Mouse (Mus musculus): ENCODE measurements around the gene Map3k6.
A peak's percentile ranks its signal among the peaks of the same experiment; 100 is the strongest.

Gene Map3k6

DNA sequence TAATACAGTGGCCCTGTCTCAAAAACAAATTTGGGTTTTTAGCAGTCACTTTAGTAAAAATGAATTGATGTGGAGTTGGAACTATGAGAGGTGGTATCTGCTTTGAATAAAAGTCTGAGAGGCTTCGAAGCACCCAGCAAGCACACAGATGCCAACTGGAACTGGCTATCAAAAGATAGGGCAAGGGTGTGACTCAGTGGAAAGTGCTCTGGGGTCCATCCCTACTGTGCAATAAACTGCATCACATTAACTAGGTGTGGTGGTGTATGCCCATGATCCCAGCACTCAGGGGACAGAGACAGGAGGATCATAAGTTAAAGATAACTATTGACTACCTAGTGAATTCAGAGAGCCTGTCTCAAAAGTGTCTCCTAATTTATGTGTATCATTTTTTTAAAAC lies 50.6 kb downstream of the Map3k6 start:
- no peak for DNase-seq

DNA sequence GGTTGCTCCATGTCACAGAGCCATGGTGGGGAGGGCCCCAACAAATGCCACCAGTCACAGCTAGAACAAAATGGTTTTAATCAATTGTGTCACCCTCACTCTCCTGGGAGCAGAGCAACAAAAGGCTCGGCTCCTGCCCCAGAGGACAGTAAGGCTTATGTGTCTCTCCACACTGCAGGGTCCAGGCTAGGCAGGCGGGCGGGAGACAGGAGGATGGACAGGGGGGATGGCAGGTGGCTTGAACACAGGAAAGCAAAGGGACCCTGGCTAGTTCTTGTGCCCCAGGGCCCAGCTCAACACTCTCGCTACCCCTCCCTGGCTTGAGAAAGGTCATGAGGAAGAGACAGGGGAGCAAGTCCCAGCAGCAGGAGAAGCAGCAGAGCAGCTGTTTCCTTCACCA lies 51.8 kb downstream of the Map3k6 start:
- DNase-seq: no peak

DNA sequence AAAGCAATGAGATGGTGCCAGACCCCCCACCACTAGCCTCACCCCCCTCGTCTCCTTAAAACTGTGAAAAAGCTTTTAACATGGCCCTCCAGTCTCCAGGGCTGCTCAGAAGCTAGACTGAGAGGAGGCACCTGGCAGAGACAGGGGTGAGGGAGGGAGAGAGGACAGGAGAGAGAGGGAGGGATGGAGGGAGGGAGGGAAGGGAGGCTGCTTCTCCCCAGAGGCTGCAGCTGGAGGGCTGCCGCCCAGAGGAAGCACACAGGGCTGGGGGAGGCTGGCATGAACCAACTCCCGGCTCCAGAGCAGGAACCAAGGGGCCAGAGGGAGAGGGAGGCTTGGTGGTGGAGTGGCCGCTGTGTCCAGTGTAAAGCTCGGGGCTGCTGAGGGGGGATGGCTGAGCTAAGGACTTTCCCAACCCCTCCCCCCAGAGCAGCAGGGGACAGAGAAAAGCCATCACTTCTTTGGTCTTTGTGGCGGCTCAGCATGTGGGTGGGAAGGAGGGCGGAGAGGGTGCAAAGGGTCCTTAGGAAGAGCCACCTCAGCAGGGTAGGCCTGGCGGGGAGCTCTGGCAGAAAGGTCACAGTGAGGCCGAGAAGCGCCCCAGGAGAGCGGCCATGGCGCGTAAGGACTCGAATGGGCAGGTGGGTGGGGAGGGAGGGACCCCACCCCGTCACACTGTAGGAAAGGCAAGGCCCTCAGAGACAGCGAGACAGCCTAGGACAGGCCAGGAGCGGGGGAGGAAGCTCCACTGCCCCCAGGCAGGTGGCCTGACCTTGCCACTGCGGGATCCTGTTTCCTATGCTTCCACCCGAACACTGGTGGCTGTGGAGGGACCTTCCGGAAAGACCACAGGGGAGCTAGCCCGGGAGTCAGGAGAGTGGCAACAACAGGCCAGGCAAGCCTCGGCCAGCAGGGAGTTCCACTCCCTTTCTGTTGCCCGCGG lies 52.6 kb downstream of the Map3k6 start:
- no peak for DNase-seq

DNA sequence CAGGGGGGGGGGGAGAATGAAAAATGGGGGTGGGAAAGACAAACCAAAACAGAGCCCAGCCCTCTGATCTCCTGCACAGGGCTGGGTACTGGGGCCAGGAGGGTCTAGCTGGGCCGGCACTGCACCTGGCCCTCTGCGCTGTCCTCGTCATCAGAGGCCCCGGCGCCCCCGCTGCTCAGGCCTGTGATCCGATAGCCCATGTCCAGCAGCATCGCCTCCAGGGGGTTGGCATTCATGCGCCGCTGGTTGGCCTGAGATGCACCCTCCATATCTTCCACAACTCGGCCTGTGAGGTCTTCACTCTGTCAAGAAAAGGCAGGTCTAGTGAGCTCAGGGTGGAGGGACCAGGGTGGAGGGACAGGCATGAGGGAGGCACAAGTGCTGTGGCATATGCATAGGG lies 53.5 kb downstream of the Map3k6 start:
- DNase-seq: no peak

DNA sequence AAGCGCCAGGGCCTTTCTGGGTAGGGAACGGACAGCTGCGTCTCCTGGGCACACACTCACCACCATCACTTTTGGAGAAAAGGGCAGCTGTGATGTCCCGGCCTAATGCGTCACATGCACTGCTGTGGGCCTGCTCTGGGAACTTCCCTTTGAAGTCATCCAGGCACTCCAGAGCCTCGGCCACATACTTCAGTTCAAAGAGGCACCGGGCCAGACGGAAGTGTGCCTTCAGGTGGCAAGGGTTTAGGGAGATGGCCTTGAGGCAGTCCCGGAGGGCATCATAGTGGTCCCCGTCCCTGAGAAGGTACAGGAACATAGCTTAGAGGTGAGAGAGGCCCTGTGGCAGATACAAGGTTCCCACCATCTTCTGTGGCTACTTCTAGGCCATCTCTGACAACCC lies 56.7 kb downstream of the Map3k6 start:
- no peak for DNase-seq

DNA sequence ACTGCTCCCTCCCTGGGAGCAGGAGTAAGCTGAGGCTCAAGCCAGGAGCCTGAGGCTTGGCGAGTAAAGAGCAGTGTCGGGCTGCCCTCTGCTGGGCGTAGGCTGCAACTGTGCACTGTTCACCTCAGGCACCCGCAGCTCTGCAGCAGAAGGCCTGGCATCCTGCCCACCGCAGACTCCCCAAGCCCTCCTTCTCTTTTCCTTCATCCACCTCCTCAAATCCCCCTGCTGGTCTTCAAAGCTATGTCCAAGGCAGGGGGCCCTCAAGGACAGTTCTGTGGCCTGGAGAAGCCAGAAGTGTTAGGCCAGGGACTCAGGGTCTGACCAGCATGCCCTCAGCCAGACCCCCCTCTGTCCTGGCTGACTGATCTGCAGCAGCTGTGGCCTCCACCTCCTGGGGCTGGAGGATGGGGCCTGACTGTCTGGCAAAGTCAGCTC lies 57.2 kb downstream of the Map3k6 start:
- peak; percentile 91 for DNase-seq

DNA sequence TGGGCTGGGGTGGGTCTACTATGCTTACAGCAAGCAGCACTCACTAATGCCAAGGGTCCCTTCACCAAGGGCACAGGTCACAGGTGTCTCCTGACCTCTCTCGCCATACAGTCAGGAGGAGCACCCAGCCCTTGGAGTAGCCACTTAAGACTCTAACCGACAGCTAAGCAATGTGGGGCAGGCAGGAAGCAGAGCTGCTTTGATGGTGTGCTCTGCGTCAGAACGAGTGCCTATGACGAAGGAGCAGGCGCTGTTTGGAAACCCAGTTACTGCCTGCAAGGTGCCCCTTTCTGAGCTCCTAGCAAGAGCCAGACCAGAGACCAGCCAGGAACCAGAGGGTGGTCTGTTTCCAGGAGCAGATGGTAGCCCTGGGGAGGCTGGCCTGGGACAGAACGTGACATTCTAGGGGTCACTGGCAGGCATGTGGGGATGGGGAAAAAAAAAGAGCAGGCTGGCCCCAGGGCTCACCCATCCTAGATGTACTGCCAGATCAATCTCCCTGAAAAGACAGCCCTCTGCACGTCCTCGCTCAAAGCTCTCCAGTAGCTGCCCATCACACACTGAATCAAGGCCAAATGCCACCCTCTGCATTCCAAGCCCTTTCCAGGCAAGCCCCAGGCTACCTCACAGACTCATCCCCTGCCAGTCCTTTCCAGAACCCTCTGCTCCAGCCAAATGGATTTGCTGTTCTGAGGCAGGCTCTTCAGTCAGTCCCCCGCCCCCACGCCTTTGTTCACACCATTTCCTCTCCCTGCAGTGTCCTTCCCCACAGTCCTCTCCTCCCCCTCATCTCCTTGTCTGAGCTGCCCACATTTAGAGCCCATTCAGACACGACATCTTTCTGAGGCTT lies 58.1 kb downstream of the Map3k6 start:
- peak; percentile 85 for DNase-seq

DNA sequence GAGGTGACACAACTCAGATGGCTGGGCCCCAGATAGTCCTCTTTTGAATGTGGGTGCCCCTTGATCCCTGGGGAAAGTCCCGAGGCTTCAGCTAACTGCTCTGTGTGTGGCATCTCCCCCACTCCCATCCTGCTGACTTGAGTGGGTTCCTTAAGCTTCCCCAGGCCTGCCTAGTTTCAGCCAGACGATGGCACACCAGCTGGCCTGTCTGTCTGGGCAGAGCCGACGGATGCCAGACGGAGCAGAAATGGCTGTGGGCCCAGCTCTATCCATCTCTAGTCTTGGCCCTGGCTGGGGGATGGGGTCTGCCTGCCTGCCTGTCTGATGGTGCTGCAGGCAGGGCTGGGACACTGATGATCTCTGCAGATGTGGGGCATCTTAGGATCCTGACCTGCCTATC lies 59.1 kb downstream of the Map3k6 start:
- peak; percentile 74 for DNase-seq

DNA sequence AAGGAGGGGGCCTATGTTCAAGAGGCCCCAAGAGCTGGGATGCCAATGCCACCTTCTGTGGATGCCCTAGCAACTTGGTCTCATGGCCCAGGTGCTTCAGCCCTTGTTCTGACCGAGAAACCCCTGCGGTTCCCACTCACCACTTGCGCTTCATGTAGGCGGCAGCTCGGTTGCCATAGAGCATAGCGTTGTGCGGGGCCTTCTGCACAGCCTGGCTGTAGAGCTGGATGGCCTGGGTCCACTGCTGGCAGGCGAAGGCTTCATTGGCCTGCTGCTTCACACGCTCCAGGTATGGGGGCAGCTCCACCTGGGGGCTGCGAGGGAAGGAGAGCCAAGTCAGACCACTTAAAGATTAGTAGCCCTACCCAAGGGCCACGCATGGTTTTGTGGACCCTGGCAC lies 59.8 kb downstream of the Map3k6 start:
- DNase-seq: peak; percentile 33

DNA sequence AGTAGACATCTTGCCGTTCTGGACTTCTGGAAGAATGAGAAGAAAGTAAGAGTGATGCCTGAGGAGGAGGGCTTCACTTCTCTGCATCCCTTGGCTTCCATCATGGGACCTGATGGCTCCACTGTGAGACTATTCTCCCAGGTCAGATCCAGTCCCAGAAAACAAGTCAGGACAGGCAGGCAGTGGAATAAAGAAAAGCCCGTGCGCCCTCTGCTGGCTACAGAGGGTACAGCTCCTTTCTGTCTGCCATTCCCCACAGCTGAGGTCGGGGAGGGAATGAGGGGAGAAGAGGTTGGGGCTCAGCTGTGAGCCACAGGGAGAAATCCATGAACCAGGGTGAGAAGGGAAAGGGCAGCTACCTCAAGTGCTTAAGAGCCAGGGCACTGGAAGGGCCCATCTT lies 61.2 kb downstream of the Map3k6 start:
- peak; percentile 79 for DNase-seq
